Mouse (Mus musculus): Measurements from ENCODE around the gene Tenm4. TPM values are rescaled to one million over a fixed set of nuclear protein-coding genes. Genes with fewer than 3 reads are reported as not detected.

Tenm4 gene
- polyA plus RNA-seq, 1 experiment from 2014 or later, result 0.68 TPM

- no peak for ATAC-seq
- H3K9me3 ChIP-seq (ENCODE audit: low read length), result no peaks in the 10 kb centered on the region
- H3K27me3 ChIP-seq (ENCODE audit: insufficient read depth, low read length), result no peaks in the 10 kb centered on the region
- TF ChIP-seq EP300 (IDR thresholded peaks at IDR 0.05; ENCODE audit: low read depth) (no peak), CTCF (IDR thresholded peaks at IDR 0.05; ENCODE audit: low read depth) (no peak)
- 77% methylated on average over 17 of the region's 17 CpGs for WGBS (ENCODE audit: insufficient replicate concordance)
- DNase-seq, result no peak
- H3K9ac ChIP-seq (replicated peaks), result no peak overlapping the region
- H3K4me2 ChIP-seq (ENCODE audit: low read depth, low read length), result no peak overlapping the region
- H3K36me3 ChIP-seq (replicated peaks; ENCODE audit: insufficient read depth, low read length), result no peaks in the 10 kb centered on the region
- H3K27ac ChIP-seq (ENCODE audit: low read depth), result no peak overlapping the region
- no peak overlapping the region for H3K4me3 ChIP-seq (ENCODE audit: low read depth, low read length)
- peaks cover 13% of the 10 kb centered on the region for H3K4me1 ChIP-seq (ENCODE audit: insufficient read depth)
These were observed 732.3 kb downstream of the Tenm4 start for GRCm38 (mm10) chr7:96903088-96903985.

GRCm38 (mm10) chr7:96904442-96904841 lies 733.4 kb downstream of the Tenm4 start:
- no peaks in the 10 kb centered on the region for H3K36me3 ChIP-seq (replicated peaks; ENCODE audit: insufficient read depth, low read length)
- no peak overlapping the region for H3K4me2 ChIP-seq (ENCODE audit: low read depth, low read length)
- H3K9me3 ChIP-seq (ENCODE audit: low read length), result no peaks in the 10 kb centered on the region
- 49% methylated on average over 3 of the region's 3 CpGs for WGBS (ENCODE audit: insufficient replicate concordance)
- H3K9ac ChIP-seq (replicated peaks), result no peak overlapping the region
- H3K27ac ChIP-seq (ENCODE audit: low read depth), result no peak overlapping the region
- peak; percentile 44 for DNase-seq
- no peak overlapping the region for H3K4me3 ChIP-seq (ENCODE audit: low read depth, low read length)
- no peak for TF ChIP-seq EP300 (IDR thresholded peaks at IDR 0.05; ENCODE audit: low read depth)
- no peak for TF ChIP-seq CTCF (IDR thresholded peaks at IDR 0.05; ENCODE audit: low read depth)
- H3K27me3 ChIP-seq (ENCODE audit: insufficient read depth, low read length), result no peaks in the 10 kb centered on the region
- H3K4me1 ChIP-seq (ENCODE audit: insufficient read depth), result peaks cover 12% of the 10 kb centered on the region
- ATAC-seq, result peak; percentile 73

- Histone ChIP-seq H3K4me1 (ENCODE audit: insufficient read depth) (peaks cover 9% of the 10 kb centered on the region), H3K9me3 (ENCODE audit: low read length) (no peaks in the 10 kb centered on the region), H3K27me3 (ENCODE audit: insufficient read depth, low read length) (no peaks in the 10 kb centered on the region), H3K4me3 (ENCODE audit: low read depth, low read length) (no peak overlapping the region), H3K9ac (replicated peaks) (no peak overlapping the region), H3K27ac (ENCODE audit: low read depth) (no peak overlapping the region), H3K4me2 (ENCODE audit: low read depth, low read length) (no peak overlapping the region), H3K36me3 (replicated peaks; ENCODE audit: insufficient read depth, low read length) (no peaks in the 10 kb centered on the region)
- TF ChIP-seq EP300 (IDR thresholded peaks at IDR 0.05; ENCODE audit: low read depth), result no peak
- TF ChIP-seq CTCF (IDR thresholded peaks at IDR 0.05; ENCODE audit: low read depth), result no peak
- 74% methylated on average over 1 of the region's 1 CpGs for WGBS (ENCODE audit: insufficient replicate concordance)
- DNase-seq (no peak), ATAC-seq (no peak)
These were observed 733.9 kb downstream of the Tenm4 start for GRCm38 (mm10) chr7:96904936-96905335.

GRCm38 (mm10) chr7:96905422-96905821 lies 734.4 kb downstream of the Tenm4 start:
- no peak for ATAC-seq
- WGBS (ENCODE audit: insufficient replicate concordance), result 89% methylated on average over 3 of the region's 3 CpGs
- Histone ChIP-seq H3K27me3 (ENCODE audit: insufficient read depth, low read length) (no peaks in the 10 kb centered on the region), H3K36me3 (replicated peaks; ENCODE audit: insufficient read depth, low read length) (no peaks in the 10 kb centered on the region), H3K9me3 (ENCODE audit: low read length) (no peaks in the 10 kb centered on the region), H3K4me3 (ENCODE audit: low read depth, low read length) (no peak overlapping the region), H3K9ac (replicated peaks) (no peak overlapping the region), H3K27ac (ENCODE audit: low read depth) (no peak overlapping the region), H3K4me1 (ENCODE audit: insufficient read depth) (peaks cover 9% of the 10 kb centered on the region), H3K4me2 (ENCODE audit: low read depth, low read length) (no peak overlapping the region)
- DNase-seq, result no peak
- TF ChIP-seq CTCF (IDR thresholded peaks at IDR 0.05; ENCODE audit: low read depth) (no peak), EP300 (IDR thresholded peaks at IDR 0.05; ENCODE audit: low read depth) (no peak)

- ATAC-seq (no peak), DNase-seq (no peak)
- Histone ChIP-seq H3K9me3 (ENCODE audit: low read length) (no peaks in the 10 kb centered on the region), H3K27me3 (ENCODE audit: insufficient read depth, low read length) (no peaks in the 10 kb centered on the region), H3K36me3 (replicated peaks; ENCODE audit: insufficient read depth, low read length) (no peaks in the 10 kb centered on the region), H3K9ac (replicated peaks) (no peak overlapping the region), H3K4me1 (ENCODE audit: insufficient read depth) (peaks cover 9% of the 10 kb centered on the region), H3K4me2 (ENCODE audit: low read depth, low read length) (no peak overlapping the region), H3K4me3 (ENCODE audit: low read depth, low read length) (no peak overlapping the region), H3K27ac (ENCODE audit: low read depth) (no peak overlapping the region)
- TF ChIP-seq EP300 (IDR thresholded peaks at IDR 0.05; ENCODE audit: low read depth) (no peak), CTCF (IDR thresholded peaks at IDR 0.05; ENCODE audit: low read depth) (no peak)
- 86% methylated on average over 20 of the region's 20 CpGs for WGBS (ENCODE audit: insufficient replicate concordance)
These were observed 735.2 kb downstream of the Tenm4 start for GRCm38 (mm10) chr7:96906216-96906615.

- Histone ChIP-seq H3K4me1 (ENCODE audit: insufficient read depth) (peaks cover 9% of the 10 kb centered on the region), H3K27me3 (ENCODE audit: insufficient read depth, low read length) (no peaks in the 10 kb centered on the region), H3K4me3 (ENCODE audit: low read depth, low read length) (no peak overlapping the region), H3K36me3 (replicated peaks; ENCODE audit: insufficient read depth, low read length) (no peaks in the 10 kb centered on the region), H3K27ac (ENCODE audit: low read depth) (no peak overlapping the region), H3K4me2 (ENCODE audit: low read depth, low read length) (no peak overlapping the region), H3K9ac (replicated peaks) (no peak overlapping the region), H3K9me3 (ENCODE audit: low read length) (no peaks in the 10 kb centered on the region)
- WGBS (ENCODE audit: insufficient replicate concordance), result 74% methylated on average over 16 of the region's 16 CpGs
- TF ChIP-seq CTCF (IDR thresholded peaks at IDR 0.05; ENCODE audit: low read depth) (no peak), EP300 (IDR thresholded peaks at IDR 0.05; ENCODE audit: low read depth) (no peak)
- DNase-seq, result no peak
- no peak for ATAC-seq
These were observed 737.1 kb downstream of the Tenm4 start for GRCm38 (mm10) chr7:96907971-96908680.

Measured in liver, postnatal 0 days (tissue).